Mouse (Mus musculus) G1E (cell line): ENCODE results near the gene Prss45.

Experiments
- CTCF ChIP-seq: IDR thresholded peaks from 2 replicates; pipeline ENCODE4 v1.5.1; 2012; ENCODE audit warnings: low read depth, low read length, inconsistent platforms, mixed read lengths
- GATA2 ChIP-seq: IDR thresholded peaks from 2 replicates; pipeline ENCODE4 v1.6.1; 2012; ENCODE audit warnings: low read depth, low read length, inconsistent platforms, borderline replicate concordance
- POLR2AphosphoS5 ChIP-seq: IDR thresholded peaks from 2 replicates; pipeline ENCODE4 v1.6.1; 2012; ENCODE audit warnings: low read depth, low read length, inconsistent platforms; ENCODE audit not compliant: insufficient replicate concordance

GRCm38 (mm10) chr9:110890026-110890783 is 55.8 kb downstream of the Prss45 start:
- TF ChIP-seq POLR2AphosphoS5 (no peak), GATA2 (no peak), CTCF (peak; percentile 45; the same call in 1 of the 2 replicates)
